Mouse (Mus musculus) embryonic facial prominence, embryonic 13.5 days (tissue): ENCODE data around the gene Nfkb1. TPM values are rescaled to one million over a fixed set of nuclear protein-coding genes. Genes with fewer than 3 reads are reported as not detected.

Experiments
- ATAC-seq: fragments of 200-750 bp; cut with Nextera tagmentation; 2 replicates; pipeline ENCODE4 v1.8.0; 2017; ENCODE audit warnings: low read depth; ENCODE audit not compliant: insufficient number of reproducible peaks, insufficient read depth, low FRiP score, low TSS enrichment
- H3K27ac ChIP-seq: fragments of 300-500 bp; sonication (generic); 2 replicates; pipeline ENCODE4 v1.5.1; 2015; ENCODE audit warnings: moderate library complexity, mild to moderate bottlenecking, inconsistent platforms
- H3K27me3 ChIP-seq: fragments of 300-500 bp; sonication (generic); 2 replicates; pipeline ENCODE4 v1.6.1; 2015; ENCODE audit warnings: mild to moderate bottlenecking, inconsistent platforms
- H3K36me3 ChIP-seq: fragments of 300-500 bp; sonication (generic); 2 replicates; pipeline ENCODE4 v1.6.1; 2015; ENCODE audit warnings: mild to moderate bottlenecking, inconsistent platforms
- H3K4me1 ChIP-seq: fragments of 300-500 bp; sonication (generic); 2 replicates; pipeline ENCODE4 v1.6.1; 2015; ENCODE audit warnings: inconsistent platforms
- H3K4me2 ChIP-seq: fragments of 300-500 bp; sonication (generic); 2 replicates; pipeline ENCODE4 v1.6.1; 2015; ENCODE audit warnings: moderate library complexity, mild to moderate bottlenecking, inconsistent platforms
- H3K4me3 ChIP-seq: fragments of 300-500 bp; sonication (generic); 2 replicates; pipeline ENCODE4 v1.5.1; 2015; ENCODE audit warnings: mild to moderate bottlenecking, inconsistent platforms
- H3K9ac ChIP-seq: fragments of 300-500 bp; sonication (generic); 2 replicates; pipeline ENCODE4 v1.6.1; 2015; ENCODE audit warnings: mild to moderate bottlenecking, inconsistent platforms
- H3K9me3 ChIP-seq: fragments of 300-500 bp; sonication (generic); 2 replicates; pipeline ENCODE4 v1.6.1; 2016; ENCODE audit warnings: inconsistent platforms
- WGBS: fragments of 180-500 bp; shearing (Covaris S2); methylation state at CpG from one replicate; pipeline ENCODE4 v1.1.7; 2015; ENCODE audit warnings: mixed read lengths; 5-methylcytosine and 5-hydroxymethylcytosine counted together
- polyA plus RNA-seq: library from polyadenylated mRNA; unstranded; fragments of >200 nt; fragmentation: Nextera tagmentation; extraction: Ambion mirVana; gene quantifications from 2 replicates; pipeline ENCODE4 v1.2.1, GENCODE M21; 2015

Nfkb1 gene
- polyA plus RNA-seq, 1 experiment from 2014 or later: 20.4 TPM

DNA sequence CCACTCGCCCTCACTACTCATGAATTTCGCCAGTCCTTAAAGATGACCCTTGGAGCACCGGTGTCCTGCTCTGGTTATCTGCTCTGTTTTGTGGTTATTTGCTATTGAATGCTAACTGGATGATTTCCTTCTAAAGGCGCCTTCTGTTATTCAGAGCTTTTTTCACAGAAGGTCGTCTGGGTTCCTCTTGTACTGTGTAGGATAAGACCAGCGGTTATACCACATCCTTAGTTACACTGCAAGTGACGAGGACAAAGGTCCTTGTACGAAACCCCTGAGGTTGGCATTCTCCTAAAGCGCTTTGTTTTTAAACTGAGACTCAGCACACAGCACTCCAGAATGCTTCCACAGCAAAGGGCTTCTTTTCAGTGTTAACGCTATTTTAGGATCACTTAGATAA, 88.6 kb downstream of the Nfkb1 start:
- peaks cover 5% of the 10 kb centered on the region for H3K4me1 ChIP-seq
- no peaks in the 10 kb centered on the region for H3K9me3 ChIP-seq
- no peak overlapping the region for H3K4me3 ChIP-seq
- H3K9ac ChIP-seq: no peak overlapping the region
- H3K27ac ChIP-seq: no peak overlapping the region
- peaks cover 62% of the 10 kb centered on the region for H3K36me3 ChIP-seq
- no peak overlapping the region for H3K4me2 ChIP-seq
- no peaks in the 10 kb centered on the region for H3K27me3 ChIP-seq
- ATAC-seq: no peak
- WGBS: 88% methylated on average over 10 of the region's 10 CpGs

DNA sequence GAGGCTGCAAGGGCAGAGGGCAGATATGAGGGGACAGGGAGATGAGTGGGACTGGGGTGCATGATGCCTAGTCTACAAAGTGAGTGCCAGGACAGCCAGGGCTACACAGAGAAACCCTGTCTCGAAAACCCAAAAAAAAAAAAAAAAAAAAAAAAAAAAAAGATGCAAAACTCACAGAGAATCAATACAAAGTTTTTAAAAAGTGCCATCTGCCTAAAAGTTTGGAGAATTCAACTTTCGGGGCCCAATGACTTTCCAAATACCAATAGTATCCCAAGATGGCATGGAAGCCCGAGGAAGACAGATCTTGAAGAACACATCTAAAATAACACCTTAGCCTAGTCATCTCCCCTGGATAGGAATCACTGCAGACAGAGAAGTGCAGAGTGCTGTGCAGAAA, 93.0 kb downstream of the Nfkb1 start:
- no peaks in the 10 kb centered on the region for H3K27me3 ChIP-seq
- H3K4me3 ChIP-seq: no peak overlapping the region
- H3K36me3 ChIP-seq: peaks cover 62% of the 10 kb centered on the region
- ATAC-seq: no peak
- 75% methylated on average over 3 of the region's 3 CpGs for WGBS
- H3K4me1 ChIP-seq: peaks cover 5% of the 10 kb centered on the region
- no peaks in the 10 kb centered on the region for H3K9me3 ChIP-seq
- no peak overlapping the region for H3K9ac ChIP-seq
- no peak overlapping the region for H3K27ac ChIP-seq
- no peak overlapping the region for H3K4me2 ChIP-seq

DNA sequence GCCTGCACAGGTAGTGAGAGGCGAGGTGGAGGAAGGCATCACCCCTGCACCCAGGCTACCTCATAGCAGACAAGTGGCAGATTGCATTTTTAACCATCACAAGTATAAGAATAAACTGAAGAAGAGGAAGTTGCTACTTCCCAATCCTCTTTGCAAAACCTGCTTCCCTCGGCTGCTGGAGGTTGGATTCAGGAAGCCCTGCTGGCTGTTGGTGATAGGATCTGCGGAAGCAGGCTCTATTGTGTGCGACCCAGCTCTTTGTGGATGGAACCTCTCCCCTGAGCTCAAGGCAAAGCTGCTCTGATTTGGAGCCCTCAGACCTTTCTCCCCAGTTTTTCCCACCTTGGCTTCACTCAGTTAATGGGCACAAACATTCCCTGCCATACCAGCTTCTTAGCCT, 94.3 kb downstream of the Nfkb1 start:
- H3K4me1 ChIP-seq: peaks cover 5% of the 10 kb centered on the region
- no peak overlapping the region for H3K9ac ChIP-seq
- peaks cover 62% of the 10 kb centered on the region for H3K36me3 ChIP-seq
- H3K27me3 ChIP-seq: no peaks in the 10 kb centered on the region
- no peaks in the 10 kb centered on the region for H3K9me3 ChIP-seq
- H3K4me3 ChIP-seq: no peak overlapping the region
- peak overlapping the region; percentile 69 for H3K27ac ChIP-seq
- WGBS: 54% methylated on average over 4 of the region's 4 CpGs
- H3K4me2 ChIP-seq: no peak overlapping the region
- ATAC-seq: no peak

DNA sequence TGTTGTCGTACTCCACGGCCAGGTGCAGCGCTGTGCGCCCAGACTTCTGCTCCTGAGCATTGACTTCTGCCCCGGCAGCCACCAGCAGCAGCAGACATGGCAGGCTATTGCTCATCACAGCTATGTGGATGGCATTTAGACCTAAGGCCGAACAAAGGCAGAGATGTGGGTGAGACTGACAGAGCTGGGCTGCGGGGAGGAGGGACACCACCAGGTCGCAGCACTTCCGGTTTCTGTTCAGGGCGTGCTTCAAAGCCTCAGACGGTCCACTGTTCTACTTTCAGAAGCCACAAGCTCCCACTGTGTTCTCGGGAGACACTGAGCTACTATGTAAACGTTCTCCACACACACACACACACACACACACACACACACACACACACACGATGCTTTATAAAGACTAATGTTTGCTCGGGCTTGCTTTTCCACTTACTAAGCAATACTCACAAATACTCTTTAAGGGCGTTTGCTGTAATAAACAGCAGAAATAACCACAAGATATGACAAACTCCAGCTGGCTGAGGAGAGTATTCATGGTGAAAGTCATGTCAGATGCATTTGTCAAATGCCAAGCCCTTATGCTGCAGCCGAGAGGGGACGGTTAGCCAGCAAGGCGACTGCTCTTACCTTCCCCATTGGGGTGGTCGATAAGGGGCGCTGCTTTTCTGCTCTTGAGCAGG, 97.0 kb downstream of the Nfkb1 start:
- Histone ChIP-seq H3K4me2 (no peak overlapping the region), H3K27ac (no peak overlapping the region), H3K4me3 (no peak overlapping the region), H3K9me3 (no peaks in the 10 kb centered on the region), H3K4me1 (peaks cover 7% of the 10 kb centered on the region), H3K36me3 (peaks cover 65% of the 10 kb centered on the region), H3K9ac (no peak overlapping the region), H3K27me3 (no peaks in the 10 kb centered on the region)
- 80% methylated on average over 21 of the region's 21 CpGs for WGBS
- ATAC-seq: no peak

DNA sequence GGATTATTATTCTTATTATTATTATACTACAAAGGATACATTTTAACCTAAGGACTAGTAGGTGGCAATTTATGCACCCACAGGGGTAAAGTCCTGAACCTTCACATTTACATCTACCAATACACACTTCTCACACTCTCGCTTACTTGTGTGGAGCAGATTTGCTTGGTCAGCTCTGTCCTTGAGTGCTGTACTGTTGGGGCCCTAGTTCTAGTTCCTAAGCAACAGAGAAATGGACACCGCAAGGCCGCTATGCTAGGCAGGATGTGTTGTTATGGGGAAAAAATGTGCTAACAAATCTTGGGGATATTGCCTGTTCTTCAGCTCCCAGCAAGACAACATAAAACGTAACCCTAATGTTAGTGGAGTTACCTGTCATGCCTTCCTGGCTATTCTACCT, 99.3 kb downstream of the Nfkb1 start:
- Histone ChIP-seq H3K9ac (no peak overlapping the region), H3K4me1 (peaks cover 7% of the 10 kb centered on the region), H3K27me3 (no peaks in the 10 kb centered on the region), H3K36me3 (peaks cover 81% of the 10 kb centered on the region), H3K4me3 (no peak overlapping the region), H3K4me2 (no peak overlapping the region), H3K27ac (no peak overlapping the region), H3K9me3 (no peaks in the 10 kb centered on the region)
- no peak for ATAC-seq
- 87% methylated on average over 4 of the region's 4 CpGs for WGBS

DNA sequence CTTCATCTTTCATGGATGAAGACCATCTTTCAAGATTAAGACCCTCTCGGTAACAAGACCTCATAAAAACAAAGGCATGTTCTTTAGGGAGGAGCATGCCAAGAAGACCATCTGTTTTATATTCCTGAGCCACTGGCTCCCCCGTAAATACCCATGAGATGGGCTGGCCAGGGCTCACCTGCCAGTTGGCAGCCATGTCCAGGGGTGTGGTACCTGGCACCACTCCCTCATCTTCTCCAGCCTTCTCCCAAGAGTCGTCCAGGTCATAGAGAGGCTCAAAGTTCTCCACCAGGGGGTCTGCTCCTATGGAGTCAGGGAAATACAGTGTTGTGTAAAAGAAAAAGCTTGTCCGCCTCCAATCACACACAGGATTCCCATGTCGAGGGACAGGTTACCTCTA, 100.0 kb downstream of the Nfkb1 start:
- Histone ChIP-seq H3K9me3 (no peaks in the 10 kb centered on the region), H3K4me1 (peaks cover 2% of the 10 kb centered on the region; the same call in 1 of the 2 replicates), H3K4me2 (no peak overlapping the region), H3K9ac (no peak overlapping the region), H3K27me3 (no peaks in the 10 kb centered on the region), H3K4me3 (no peak overlapping the region), H3K36me3 (peaks cover 82% of the 10 kb centered on the region), H3K27ac (no peak overlapping the region)
- WGBS: 64% methylated on average over 5 of the region's 5 CpGs
- no peak for ATAC-seq

DNA sequence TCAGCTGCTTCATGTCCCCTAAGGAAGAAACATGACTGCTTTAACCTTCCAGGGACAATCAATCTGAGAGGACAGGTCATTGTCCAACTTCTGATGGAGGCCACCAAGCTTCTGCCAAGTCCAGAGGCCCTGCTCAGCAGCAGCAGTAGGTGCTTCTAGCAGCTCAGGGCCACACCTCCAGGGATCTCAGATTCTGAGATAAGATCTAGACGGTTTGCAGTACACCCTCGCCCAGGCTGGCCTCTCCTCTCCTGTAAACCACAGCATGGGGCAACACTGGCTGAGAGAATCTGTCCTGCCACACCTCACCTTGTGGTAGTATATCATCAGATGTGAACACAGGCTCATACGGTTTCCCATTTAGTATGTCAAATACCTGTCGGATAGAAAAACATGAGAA, 100.9 kb downstream of the Nfkb1 start:
- WGBS: 72% methylated on average over 4 of the region's 4 CpGs
- Histone ChIP-seq H3K9ac (no peak overlapping the region), H3K36me3 (peaks cover 88% of the 10 kb centered on the region), H3K27ac (no peak overlapping the region), H3K27me3 (no peaks in the 10 kb centered on the region), H3K4me3 (no peak overlapping the region), H3K9me3 (no peaks in the 10 kb centered on the region), H3K4me2 (no peak overlapping the region), H3K4me1 (peaks cover 2% of the 10 kb centered on the region; the same call in 1 of the 2 replicates)
- no peak for ATAC-seq

DNA sequence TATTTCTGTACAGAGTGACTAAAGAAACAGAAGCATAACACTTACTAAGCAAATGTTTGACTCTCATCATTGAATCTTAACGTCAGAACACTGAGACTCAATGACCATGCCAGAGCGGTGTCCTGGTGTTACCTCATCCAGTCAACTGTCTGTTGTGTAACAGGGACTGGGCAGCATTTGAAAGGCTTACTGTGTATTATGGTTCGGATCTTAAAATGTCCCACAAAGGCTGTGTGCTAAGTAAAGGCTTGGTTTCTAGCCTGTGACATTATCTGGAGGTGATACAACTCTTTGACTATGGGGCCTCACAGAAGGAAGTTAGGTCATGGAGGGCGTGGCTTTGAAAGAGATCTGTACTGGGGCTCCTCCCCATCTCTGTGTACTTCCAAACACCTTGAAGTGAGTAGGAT, 104.9 kb downstream of the Nfkb1 start:
- Histone ChIP-seq H3K27me3 (no peaks in the 10 kb centered on the region), H3K9me3 (no peaks in the 10 kb centered on the region), H3K4me1 (peaks cover 13% of the 10 kb centered on the region), H3K36me3 (peaks cover 68% of the 10 kb centered on the region), H3K9ac (no peak overlapping the region), H3K27ac (no peak overlapping the region), H3K4me3 (no peak overlapping the region), H3K4me2 (no peak overlapping the region)
- ATAC-seq: no peak
- WGBS: 88% methylated on average over 4 of the region's 4 CpGs

DNA sequence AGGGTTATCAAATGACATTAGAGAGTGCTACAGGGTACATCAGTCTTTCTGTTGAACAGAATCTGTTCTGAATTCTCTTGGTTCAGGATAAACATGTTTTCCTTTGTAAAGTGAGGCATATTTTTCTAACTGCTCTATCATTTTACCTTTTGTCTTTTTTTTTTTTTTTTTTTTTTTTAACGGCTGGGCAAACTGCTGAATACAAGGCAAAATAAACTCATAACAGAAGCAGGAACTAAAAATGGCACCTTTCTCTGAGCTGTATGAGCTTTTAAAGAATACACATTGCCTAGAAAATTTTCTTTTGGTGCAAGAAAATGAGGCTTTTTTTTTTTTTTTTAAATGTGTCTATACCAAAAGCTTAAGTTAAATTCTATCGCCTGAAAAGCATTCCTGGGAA, 105.3 kb downstream of the Nfkb1 start:
- Histone ChIP-seq H3K9me3 (no peaks in the 10 kb centered on the region), H3K4me1 (peaks cover 17% of the 10 kb centered on the region), H3K27ac (no peak overlapping the region), H3K9ac (no peak overlapping the region), H3K36me3 (peaks cover 64% of the 10 kb centered on the region), H3K4me3 (no peak overlapping the region), H3K27me3 (no peaks in the 10 kb centered on the region), H3K4me2 (no peak overlapping the region)
- ATAC-seq: no peak
- 83% methylated on average over 2 of the region's 2 CpGs for WGBS

DNA sequence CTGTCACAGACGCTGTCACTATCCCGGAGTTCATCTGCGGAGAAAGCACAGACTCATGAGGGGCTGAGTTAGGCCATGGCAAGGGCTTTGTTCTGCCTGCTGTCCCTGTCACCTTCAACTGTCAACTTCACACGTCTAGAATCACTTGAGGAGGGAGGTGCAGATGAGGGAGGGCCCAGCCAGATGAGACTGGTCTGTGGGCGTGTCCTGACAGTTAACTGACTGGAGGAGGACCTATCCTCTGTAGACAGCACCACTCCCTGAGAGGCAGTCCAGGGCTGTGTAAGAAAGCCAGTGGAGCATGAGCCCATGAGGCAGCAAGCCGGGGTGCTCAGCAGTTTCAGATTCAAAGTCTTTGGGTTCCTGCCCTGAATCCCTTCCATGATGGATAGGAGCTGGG, 105.9 kb downstream of the Nfkb1 start:
- Histone ChIP-seq H3K9ac (no peak overlapping the region), H3K4me3 (no peak overlapping the region), H3K9me3 (no peaks in the 10 kb centered on the region), H3K36me3 (peaks cover 58% of the 10 kb centered on the region), H3K4me1 (peaks cover 19% of the 10 kb centered on the region), H3K4me2 (no peak overlapping the region), H3K27ac (no peak overlapping the region), H3K27me3 (no peaks in the 10 kb centered on the region)
- ATAC-seq: no peak
- 69% methylated on average over 6 of the region's 6 CpGs for WGBS

DNA sequence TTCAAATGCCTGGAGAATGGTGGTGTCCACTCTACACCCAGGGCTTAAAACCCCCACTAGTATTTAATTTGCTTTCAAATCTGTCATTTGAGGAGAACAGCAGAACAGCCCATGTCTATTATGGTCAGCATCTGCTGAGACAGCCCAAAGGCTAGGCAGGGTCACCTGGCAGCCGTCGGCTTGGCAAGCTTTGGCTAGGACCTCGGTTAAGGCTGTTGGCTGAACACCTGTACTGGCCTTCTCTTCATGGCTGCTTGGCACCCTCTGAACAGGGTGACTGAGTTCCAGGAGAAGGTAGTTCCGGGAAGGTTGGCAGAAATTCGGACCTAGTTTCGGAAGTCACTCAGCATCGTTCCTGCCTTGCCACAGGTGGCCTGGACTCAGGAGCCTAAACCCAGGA, 109.1 kb downstream of the Nfkb1 start:
- Histone ChIP-seq H3K9ac (no peak overlapping the region), H3K27ac (peak overlapping the region; percentile 28; the same call in 1 of the 2 replicates), H3K36me3 (peaks cover 27% of the 10 kb centered on the region), H3K27me3 (no peaks in the 10 kb centered on the region), H3K4me2 (no peak overlapping the region), H3K4me1 (peaks cover 31% of the 10 kb centered on the region), H3K4me3 (no peak overlapping the region), H3K9me3 (no peaks in the 10 kb centered on the region)
- 89% methylated on average over 7 of the region's 7 CpGs for WGBS
- no peak for ATAC-seq

DNA sequence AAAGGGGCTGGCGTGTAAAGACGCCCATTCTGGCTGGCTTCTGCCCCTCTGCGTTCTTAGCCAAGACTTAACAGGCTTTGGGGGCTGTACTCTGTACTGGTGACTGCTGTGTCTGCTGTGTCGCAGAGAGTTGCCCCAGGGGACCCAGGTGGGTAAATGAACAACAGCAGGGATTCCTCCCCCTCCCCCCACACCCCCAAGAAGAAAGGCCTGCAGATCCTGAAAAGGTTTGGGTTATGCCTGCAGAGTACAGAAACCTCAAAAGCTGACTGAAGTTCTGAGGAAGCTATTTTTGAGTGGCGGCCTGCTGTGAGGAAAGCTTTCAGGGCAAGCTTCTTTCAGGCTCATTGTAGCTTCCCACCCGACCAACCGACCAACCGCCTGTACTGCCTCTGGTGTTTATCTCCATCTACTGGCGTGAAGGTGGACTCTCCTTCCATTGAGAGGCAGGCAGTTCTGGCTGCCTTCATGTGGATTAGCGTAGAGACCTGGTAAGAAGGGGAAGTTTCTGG, 109.7 kb downstream of the Nfkb1 start:
- peak; percentile 43; the same call in 1 of the 2 replicates for ATAC-seq
- H3K9me3 ChIP-seq: no peaks in the 10 kb centered on the region
- H3K27me3 ChIP-seq: no peaks in the 10 kb centered on the region
- no peak overlapping the region for H3K4me2 ChIP-seq
- 15% methylated on average over 10 of the region's 10 CpGs for WGBS
- no peak overlapping the region for H3K27ac ChIP-seq
- H3K9ac ChIP-seq: no peak overlapping the region
- H3K4me1 ChIP-seq: peaks cover 31% of the 10 kb centered on the region
- peaks cover 21% of the 10 kb centered on the region for H3K36me3 ChIP-seq
- no peak overlapping the region for H3K4me3 ChIP-seq
